Mouse (Mus musculus) CH12F3 (cell line): ENCODE data around the gene Slc25a11.

Source experiments
- in situ Hi-C: fragments of 300-500 bp; cut with MboI; formaldehyde crosslinking; loops from 2 replicates; pipeline ENCODE4 v1.14.3; 2020; ENCODE audit warnings: low sequenced_read_pairs

Gene Slc25a11

DNA sequence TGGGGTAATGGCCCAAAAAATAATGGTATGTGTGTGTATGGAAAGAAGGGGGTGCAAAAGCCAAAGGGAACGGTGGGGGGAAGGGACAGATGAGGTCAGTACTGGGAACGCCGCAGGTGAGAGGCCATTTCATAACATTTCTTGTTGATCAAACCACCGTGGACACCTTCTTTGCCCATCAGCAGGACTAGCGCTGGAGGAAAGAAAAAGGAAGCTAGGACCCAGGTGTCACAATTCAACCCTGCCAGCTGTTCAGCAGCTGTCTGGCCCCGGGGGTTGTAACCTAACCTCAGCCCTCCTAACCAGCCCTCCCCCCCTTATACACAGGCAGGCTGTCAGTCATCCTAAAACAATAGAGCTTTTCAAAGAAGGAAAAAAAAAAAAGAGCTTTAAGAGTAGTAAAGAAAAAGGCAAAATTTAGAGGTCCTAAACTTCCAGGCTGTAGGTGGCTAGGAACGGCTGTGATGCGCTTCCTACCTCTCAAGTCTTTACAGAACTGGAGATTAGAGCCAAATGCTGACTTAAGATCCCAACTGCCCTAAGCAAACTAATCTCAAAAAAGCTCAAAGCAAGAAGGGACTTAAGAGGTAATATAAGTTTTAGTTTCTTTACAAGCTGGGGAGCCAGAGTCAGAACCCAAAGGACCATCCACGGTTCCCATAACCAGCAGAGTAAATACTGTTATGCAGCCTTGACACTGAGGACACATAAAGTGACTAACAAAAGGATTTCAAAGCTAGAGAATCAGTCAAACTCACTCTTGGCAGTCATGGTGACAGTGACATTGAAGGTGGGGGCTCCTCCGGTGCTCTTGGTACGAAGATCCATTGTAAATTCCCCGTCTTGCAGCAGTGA lies 5.0 kb upstream of the Slc25a11 start:
- in situ Hi-C loops: no loop called here

DNA sequence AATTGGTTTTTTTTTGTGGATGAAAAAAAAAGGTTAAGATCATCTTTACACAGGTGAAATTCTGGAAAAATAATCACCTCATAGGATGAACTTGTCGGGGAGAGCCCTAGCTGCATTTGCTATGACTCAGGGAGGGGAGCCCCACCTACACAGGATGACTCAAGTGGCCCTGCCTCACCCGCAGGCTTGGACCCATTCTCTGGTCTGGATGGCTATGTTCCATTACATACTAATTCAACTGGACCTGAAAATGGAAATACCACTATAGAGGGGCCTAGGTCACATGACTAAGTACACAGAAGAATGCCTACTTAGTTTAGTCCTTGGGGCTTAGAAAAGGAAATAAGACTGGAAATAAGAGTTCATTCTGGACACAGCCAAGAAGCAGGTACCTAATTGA lies 4.1 kb upstream of the Slc25a11 start:
- in situ Hi-C loops: no loop called here

DNA sequence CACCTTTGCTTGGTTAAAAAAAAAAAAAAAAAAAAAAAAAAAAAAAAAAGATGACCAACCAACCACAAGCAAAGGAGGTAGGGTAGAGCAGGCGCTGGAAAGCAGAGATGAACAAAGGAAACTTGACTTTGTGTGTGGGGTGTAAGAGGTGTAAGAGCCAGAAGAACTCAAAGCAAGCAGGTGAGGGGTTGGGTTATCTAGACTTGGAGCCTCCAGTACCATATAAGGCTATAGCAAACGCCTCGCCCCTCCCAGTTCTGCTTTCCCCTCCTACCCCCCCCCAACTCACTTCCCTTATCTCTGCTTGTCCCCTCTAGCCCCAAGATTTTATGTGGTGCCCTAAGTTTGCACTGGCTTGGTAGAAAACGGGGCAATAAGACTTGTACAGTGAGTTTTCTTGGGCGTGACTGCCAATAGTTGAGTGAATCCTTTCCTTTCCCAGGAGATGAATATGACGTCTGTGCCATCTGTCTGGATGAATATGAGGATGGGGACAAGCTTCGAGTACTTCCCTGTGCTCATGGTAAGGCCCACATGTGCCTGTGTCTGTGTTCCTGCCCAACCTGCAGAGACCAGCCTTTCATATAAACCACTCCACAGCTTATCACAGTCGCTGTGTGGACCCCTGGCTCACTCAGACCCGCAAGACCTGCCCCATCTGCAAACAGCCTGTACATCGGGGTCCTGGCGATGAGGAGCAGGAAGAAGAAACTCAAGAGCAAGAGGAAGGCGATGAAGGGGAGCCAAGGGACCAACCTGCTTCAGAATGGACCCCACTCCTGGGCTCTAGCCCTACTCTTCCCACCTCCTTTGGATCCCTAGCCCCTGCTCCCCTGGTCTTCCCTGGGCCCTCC lies 3.3 kb upstream of the Slc25a11 start:
- in situ Hi-C loops: no loop called here

DNA sequence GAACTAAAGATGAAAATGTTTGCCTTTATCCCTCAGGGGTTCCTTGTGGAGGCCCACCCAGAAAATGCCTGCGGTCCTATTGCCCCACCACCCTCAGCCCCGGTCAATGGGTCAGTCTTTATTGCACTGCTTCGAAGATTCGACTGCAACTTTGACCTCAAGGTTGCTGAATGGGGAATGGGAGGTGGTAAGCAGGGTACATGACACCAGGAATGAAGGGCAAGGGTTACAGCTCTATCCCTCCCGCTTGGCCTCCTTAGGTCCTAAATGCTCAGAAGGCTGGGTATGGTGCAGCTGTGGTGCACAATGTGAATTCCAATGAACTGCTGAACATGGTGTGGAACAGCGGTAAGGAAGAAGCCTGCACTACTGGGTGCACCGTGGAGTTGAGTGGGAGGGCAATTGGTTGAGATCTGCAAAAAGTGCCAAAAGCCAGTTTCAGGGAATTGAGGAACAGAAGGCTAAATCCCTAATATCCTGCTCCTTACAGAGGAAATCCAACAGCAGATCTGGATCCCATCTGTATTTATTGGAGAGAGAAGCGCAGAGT lies 2.0 kb upstream of the Slc25a11 start:
- in situ Hi-C loops: no loop called here

DNA sequence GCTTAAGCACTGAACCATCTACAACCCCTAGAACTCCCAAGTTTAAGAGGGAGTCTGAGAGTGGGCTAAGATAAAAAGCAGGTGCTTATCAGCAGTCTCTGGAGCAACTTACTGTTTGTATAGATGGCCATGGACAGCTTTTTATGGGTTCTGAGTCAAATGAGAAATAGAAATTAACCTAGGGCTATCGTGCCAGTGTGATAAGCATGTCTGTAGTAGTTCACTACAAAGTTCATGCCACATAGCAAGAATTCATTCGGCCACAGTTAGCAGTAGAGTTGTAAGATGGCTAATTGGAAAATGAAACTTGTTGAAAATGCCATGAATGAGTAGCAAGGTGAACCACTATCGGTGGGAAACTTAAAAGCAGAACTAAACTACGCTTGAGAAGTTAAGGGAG lies 1.2 kb upstream of the Slc25a11 start:
- in situ Hi-C loops: no loop called here

DNA sequence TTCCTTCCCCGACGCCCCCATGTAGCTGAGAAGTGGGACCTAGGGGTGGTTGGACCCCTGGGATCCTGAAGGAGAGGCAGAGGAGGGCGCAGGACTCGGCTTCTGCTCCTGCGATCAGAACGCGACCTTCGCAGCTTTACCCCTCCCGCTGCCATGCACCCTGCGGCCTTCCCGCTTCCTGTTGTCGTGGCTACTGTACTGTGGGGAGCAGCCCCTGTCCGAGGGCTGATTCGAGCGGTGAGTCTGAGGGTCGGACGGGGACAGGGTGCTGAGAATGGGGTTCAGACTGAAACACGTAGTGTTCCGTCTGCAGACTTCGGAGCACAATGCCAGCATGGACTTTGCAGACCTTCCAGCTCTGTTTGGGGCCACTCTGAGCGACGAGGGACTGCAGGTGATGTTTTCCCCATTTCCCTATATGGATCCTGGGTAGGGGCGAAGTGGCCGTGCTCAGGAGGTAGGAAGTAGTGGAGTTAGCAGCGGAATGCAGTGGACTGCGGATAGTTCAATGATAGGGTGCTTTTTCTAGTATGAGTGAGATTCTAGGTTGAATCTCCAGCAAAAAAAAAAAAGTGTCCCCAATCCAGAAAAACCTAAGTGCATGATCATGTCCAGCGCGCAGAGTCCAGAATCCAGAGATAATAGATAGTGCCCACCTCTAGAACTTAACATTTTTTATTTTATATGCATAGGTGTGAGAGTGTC lies 589 bp upstream of the Slc25a11 start:
- in situ Hi-C loops: no loop called here

DNA sequence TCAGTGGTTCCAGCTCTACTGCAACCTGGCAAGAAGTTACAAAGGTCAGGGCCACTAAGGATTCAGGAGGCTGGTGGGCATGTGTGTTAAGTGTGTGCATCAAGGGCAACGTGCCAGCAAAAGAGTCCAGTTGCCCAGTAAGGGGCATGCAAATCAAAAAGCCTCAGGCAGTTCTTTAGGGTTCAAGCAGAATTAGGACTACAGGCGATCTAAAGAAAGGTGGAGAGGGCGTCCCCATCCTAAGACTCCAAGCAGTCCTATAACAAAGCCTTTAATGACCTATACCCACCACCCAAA lies 1.1 kb downstream of the Slc25a11 start:
- in situ Hi-C loops: no loop called here

DNA sequence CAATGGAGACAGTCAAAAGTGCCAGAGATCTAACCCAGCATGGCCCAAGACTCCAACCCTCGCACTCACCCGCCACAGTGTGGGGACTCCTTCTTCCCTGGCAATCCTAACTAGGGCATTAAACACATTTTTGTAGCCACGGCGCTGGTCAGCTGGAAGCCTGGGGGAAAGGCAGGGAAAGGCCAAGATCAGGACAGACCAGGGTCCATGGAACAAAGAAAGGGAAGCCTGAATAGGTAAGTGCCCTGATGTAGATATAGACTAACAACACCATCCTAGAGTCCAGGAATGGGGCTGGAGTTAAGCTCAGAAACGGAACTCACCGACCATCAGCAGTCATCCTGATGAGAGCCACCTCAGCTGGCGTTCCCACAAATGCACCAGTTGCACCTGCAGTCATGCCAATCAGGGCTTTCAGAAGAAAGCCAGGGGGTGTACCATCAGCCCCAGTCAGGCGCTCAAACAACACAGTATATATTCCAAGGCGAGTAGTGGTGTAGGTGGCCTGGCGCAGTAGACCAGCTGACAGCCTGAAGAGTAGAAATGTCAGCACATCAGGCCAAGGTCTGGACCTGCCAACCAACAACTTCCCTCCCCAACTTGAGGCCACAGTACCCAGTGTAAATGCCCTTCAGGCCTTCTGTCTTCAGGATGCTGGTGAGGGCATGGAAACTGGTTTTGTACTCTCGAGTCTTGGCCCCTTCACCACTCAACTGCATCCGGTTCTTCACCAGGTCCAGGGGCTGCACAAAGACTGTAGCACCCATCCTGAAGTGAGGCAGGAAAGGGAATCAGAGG lies 1.6 kb downstream of the Slc25a11 start:
- in situ Hi-C loops: no loop called here

DNA sequence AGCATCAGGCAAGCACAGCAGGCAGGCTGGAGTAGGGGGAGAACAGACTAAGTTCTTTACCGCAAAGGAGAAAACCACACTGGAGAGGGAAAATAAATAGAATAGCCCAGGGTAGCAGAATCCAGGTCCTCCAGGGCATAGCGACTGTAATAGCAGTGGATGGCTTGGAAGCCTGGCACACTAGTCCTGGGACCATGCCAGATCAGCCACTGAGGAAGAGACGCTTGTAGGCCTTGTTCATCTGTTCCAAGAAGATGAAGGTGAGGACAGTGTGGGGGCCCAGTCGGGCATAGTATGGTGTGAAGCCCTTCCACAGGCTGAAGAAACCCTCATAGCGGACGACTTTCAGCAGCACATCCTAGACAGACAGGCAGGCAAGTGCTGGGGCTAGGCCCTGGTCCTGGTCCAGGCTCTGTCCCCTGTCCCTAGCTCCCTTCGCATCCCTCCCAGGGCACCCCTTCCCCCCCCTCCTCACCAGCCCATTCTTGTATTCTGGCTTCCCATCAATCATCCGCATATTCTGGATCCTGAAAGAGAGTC lies 2.6 kb downstream of the Slc25a11 start:
- in situ Hi-C loops: no loop called here

DNA sequence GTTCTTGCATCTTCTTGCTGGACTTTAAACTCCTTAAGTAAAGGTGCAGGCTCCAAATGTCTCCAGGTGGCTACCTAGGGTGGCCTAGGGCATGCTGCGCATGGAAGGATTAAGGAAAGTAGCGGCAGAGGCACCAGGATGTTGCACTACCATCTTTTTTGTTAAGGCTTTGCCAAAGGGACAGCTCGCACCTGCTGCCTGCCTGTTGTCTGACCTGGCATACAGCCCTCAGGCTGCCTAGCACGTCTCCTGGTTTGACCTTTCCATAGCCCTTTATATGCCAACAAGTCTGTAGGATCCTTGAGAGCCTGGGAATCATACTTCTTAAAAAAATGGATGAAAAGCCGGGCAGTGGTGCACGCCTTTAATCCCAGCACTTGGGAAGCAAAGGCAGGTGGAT lies 4.2 kb downstream of the Slc25a11 start:
- in situ Hi-C loops: no loop called here

DNA sequence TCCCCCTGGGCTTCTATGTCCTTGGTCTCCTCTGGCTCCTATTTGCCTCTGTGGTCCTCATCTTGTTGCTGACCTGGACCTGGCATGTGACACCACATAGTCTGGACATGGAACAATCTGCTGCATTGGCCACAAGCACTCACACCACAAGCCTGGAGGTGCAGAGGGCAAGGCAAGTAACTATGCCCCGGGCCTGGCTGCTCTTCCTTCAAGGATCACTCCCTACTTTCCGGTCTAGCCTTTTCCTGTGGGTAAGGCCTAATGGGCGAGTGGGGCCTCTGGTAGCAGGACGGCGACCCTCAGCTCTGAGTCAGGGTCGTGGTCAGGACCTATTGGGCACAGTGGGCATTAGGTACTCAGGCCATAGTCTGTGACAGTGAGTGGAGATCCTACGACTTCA lies 6.0 kb downstream of the Slc25a11 start:
- in situ Hi-C loops: no loop called here

DNA sequence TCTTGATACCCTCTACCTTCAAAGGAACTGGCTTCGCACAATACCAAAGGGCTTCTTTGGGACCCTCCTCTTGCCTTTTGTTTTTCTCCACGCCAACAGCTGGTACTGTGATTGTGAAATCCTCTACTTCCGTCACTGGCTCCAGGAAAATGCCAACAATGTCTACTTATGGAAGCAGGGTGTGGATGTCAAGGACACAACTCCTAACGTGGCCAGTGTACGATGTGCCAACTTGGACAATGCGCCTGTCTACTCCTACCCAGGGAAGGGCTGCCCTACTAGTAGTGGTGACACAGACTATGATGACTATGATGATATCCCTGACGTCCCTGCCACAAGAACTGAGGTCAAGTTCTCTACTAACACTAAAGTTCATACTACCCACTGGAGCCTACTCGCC lies 7.3 kb downstream of the Slc25a11 start:
- in situ Hi-C loops: no loop called here

DNA sequence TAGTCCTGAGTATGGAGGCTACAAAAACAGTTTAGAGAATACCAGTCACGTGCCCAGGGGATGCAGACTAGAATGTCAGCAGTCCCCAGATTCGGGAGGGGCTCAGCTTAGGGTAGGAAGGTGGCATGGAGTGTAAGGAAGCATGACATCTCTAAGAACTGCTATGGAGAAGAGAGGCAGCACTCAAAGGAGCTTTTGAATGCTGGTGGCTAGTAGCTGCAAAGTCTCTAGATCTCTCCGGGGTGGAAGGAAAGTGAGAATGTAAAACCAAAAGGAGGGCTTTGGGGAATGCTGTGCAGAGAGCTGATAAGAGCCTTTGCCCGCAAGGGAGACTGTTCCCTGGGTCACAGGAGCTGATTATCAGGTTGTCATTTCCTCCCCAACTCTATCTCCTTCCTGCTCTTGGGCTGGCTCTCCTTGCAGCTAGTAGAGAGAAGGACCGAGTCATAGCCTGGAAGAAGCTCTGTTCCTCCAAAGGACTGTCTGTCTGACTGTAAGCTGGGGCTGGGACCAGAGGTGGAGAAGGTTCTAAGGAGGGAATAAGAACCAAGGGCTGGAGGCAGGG lies 8.5 kb downstream of the Slc25a11 start, which contains the start of gene Gp1ba:
Gp1ba (plus strand) TSS at position 409 of the 565 bp plus-strand sequence.
- in situ Hi-C loops: no loop called here

DNA sequence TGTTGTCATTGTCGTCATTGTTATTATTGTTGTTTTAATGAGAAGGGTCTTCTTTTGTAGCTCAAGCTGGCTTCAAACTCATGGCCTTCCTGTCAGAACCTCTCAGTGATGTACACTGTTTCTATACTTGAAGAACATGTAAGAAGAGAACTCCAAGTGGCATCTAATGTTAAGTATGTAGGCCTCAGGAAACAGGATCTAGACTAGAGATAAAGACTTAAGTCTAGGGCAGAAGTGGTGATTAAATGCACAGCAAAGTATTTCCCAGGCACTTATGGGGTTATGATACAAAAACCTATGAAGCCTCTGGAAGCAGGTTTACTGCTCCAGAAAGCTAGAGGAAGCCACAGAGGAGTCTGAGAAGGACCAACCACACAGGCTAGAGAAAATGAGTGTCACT lies 9.0 kb downstream of the Slc25a11 start:
- in situ Hi-C loops: no loop called here

DNA sequence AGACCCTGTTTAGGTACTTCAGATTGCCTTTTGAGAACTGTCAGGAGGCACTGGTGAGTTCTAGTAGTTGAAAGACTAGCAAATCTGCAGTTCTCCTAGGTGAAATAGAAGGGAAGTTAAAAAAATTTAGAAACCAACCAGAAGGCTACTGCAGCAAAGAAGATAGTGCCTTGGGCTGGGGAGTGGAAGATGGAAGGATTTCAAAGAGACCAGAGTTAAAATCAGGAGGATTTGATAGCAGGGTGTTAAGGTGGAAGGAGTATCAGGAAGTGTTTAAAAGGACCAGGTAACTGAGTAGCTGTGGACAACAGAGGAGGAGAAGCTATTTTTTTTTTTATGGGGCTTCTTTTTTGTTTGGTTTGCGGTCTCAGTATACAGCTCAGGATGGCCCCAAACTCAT lies 9.5 kb downstream of the Slc25a11 start:
- in situ Hi-C loops: no loop called here

DNA sequence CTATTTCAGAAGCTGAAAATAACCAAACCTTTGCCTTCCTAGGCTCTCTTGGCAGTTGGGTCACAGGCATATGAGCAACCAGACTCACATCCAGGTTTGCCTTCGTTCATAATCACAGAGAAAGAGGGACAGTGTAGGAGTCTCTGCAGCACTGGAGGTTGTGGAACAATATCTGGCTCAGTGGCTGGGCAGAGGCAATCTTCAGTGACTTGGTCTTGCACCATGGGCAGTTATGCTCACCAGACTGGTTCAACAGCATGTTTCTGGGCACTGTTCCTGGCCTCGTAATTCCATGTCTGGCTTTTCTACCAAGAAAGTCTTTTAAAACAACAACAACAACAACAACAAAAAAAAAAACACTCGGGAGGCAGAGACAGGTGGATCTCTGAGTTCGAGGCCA lies 11.7 kb downstream of the Slc25a11 start:
- in situ Hi-C loops: no loop called here

DNA sequence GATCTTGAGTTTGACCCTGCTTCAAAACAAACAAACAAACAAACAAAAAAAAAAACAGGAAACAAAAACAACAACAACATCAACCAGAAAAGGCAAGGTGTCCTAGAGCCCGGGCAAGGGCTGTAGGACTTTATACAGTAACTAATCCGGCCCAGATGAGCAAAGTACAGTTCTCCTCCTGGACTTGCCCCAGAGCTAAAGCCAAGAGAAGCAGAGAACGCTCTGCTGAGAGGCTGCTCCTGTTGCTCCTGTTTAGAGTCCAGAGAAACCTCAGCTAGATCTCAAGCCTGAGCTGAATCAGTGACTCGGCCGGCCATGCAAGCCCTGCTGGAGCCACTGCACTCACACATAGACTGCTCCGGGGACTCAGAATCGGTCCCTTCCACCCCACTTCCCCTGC lies 17.1 kb downstream of the Slc25a11 start:
- in situ Hi-C loops: no loop called here

DNA sequence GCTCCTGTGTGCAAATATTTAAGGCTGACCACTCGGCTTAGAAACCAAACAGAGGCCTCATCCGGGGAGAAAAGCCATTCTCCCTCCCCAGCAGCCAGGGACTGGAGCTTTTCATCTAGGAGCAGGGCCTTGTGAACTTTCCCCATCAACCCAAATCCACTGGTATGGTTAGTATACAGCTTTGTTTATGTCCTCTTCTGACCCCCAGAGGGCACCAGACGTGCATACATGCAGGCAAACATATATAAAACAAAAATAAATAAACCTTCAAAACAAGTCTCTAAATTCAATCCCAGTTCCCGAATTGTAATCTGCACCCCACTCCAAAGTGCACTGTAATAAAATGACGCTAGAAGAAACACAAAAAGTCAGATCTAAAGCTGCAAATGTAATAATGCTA lies 17.7 kb downstream of the Slc25a11 start:
- in situ Hi-C loops: no loop called here

DNA sequence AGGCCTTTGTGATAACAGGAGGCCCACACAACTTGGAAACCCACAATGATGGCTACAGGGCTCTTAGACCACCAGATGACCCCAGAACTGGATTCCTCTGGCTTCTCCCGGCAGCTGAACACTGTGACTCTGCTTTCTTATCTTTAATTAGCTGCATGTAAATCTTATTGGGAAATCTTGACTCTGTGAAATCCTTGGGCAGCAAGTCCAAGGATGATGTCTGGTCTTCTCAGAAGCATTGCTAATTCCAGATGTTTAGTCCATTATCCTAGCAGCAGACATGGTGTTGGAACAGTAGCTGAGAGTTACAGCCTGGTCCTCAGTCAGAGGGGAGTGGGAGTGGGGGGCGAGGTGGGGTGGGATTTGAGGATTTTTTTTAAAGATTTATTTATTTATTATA lies 18.8 kb downstream of the Slc25a11 start:
- in situ Hi-C loops: no loop called here

DNA sequence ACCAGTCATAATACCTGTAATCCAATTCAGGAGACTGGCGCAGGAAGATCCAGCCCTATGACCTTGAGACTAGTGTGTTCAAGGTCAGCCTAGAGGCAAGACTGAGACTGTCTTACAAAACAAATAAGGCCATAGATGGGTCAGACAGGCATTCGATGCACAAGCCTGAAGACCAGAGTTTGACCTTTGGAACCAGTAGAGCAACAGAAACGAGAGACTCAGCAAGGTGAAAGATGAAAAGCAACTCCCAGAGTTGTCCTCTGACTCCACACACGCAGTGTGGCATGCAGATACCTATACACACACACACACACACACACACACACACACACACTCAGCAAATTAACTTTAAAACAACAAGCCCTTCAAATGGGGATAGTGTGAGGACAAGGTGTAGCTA lies 20.4 kb downstream of the Slc25a11 start:
- in situ Hi-C loops: no loop called here
